Mouse (Mus musculus) granulocyte monocyte progenitor cell, adult 5-6 weeks (primary cell): ENCODE results near the gene Btnl2. TPM values are rescaled to one million over a fixed set of nuclear protein-coding genes. Genes with fewer than 3 reads are reported as not detected.
"Not testable (repeated sequence)": the region's sequence is repeated elsewhere in the genome, so short reads cannot be mapped to it uniquely, and the experiment has no call there.

ENCODE experiments used
- ATAC-seq: replicated peaks from 2 replicates; pipeline ENCODE4 v1.8.0; 2016; ENCODE audit warnings: mild to moderate bottlenecking, moderate TSS enrichment, inconsistent platforms; ENCODE audit not compliant: poor library complexity, severe bottlenecking
- total RNA-seq, 2 experiments: library from RNA; stranded (forward) in 1 of 2; stranded (reverse) in 1 of 2; fragments of 200-712, 200-1000 nt in 1 of 2; fragments of >200 nt in 1 of 2; fragmentation: Nextera tagmentation in 1 of 2; gene quantifications; 2 replicates each; pipeline ENCODE4 v1.2.3; 2014 to 2017

Gene Btnl2
- total RNA-seq (2014; fragmentation: Nextera tagmentation): not detected in 2 replicates
- total RNA-seq (2017): not detected in 2 replicates

DNA sequence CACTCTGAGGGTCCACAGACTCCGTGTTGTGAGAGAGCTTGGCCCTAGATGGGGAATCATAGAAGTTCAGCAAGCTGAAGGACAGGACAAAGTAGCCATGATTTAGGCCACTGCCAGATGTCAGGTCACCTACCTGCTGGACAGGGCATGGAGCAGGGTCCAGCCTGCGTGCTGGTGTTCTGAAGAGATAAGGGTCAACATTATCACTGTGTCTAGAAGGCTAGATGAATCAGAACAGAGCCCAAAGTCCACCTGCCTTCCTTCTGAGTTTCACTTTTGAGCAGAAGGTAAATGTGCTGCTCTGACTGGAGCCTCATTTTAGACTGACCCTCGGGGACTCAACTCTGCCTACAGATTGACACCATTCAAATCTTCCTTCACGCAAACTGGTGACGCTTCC is at the start of gene Btnl2:
TSS of gene Btnl2 (plus strand) at position 284 of the 400 bp plus-strand sequence.
- no peak for ATAC-seq

GRCm38 (mm10) chr17:34305380-34306030 is 49.1 kb upstream of the Btnl2 start, which contains the start of gene H2-Eb1:
H2-Eb1 (plus strand) TSS chr17:34305867.
- peak; percentile 90 for ATAC-seq

DNA sequence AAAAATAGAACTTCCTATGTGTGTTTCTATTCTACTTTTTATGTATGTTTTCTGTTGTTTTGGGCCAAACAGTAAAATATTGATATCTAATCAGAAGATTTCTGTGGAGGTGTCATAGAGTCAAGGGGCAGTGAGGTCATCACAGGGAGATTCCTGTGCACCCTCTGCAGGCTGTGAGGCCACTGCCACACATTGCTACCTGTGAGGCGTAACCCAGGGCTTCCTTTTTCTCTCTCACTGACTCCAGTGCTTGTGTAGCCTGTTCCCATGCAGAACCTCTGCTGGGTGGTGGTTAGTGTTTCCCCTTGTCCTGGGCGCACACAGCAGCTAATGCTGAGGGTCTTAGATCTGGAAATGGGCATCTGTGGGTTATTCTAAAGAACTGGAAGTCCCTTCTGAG is 48.2 kb upstream of the Btnl2 start:
- no peak for ATAC-seq

DNA sequence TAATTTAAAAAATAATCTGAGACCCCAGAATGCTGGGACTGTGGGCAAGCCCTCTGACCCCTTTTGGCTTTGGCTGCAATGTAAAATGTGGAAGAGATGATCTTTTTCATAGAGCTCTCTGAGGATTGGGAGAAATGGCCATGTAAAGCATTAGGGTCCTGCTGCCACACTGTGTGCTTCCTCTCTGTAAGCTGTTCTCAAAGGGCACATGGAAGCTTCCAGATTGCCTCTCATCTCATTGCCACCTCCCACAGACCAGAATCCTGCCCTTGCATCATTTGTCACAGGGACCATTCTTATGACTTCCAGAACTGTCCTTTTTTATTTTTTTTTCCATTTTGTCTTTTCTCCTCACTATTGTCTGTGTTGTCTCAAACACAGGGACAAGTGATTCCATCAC is 47.4 kb upstream of the Btnl2 start:
- ATAC-seq: no peak

- no peak for ATAC-seq
Measured at GRCm38 (mm10) chr17:34308161-34308560, 46.5 kb upstream of the Btnl2 start.

DNA sequence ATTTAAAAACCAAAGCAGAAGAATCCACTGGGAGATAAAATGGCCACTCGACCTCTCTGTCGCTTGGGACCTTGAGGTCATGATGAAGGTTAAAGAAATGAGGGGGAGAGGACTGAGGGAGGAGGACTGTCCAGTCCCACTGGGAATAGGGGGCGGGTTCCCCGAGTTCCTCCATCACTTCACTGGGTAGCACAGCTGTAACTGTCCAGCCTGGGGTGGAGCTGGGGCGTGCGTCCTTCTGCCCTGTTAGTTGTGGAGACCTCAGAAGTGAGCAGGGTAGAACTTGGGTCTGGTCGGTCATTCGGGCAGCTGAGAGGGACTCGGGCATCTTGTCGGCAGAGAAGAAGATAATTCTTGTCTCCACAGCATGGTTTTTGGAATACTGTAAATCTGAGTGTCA is 45.4 kb upstream of the Btnl2 start:
- no peak for ATAC-seq

DNA sequence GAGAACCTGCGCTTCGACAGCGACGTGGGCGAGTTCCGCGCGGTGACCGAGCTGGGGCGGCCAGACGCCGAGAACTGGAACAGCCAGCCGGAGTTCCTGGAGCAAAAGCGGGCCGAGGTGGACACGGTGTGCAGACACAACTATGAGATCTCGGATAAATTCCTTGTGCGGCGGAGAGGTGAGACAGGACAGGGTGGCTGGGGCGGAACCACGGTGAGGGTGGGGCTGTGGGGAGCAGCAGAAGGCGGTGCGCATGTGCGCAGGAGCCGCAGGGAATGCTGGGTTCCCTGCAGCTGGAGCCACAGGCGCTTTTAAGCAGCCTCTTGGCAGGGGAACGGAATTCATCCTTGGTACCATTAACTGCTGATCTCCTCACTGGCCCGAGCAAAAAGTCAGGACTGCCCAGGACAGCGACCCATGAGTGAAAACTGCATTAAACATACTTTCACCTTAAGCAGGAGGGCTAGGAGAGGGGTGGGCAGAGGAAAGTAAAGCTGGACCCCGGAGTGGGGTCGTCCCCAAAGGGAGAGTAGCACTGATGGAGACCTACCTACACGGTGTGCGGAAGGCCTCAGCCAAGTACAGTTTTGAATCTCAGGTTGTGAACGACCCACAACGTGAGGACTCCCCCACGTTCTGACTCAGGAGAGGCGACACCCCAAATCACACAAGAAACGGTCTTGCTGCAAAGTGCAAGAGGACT is 44.8 kb upstream of the Btnl2 start:
- 0 out of 2 replicates have a peak, but pooled peaks have one; percentile 20 for ATAC-seq

GRCm38 (mm10) chr17:34310526-34310925 is 44.1 kb upstream of the Btnl2 start:
- ATAC-seq: not testable (repeated sequence)

DNA sequence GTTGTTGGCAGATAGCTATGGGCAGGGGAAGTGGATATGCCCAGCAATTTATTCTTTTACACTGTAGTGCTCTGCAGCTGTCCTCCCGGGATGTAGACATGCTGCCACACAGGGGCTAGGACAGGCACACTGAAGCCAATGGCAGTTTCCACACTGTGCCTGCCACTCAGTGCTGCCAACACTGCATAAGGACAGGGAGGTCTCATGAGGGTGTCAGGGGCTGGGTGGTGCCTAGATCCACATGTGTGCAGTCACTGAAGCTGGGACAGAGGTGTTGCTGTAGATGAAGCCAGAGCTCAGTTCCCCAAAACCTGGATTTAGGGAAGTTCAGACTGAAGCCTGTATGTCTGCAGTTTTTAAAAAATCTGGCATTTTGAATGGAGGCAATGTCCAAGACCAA is 42.4 kb upstream of the Btnl2 start:
- peak; percentile 77 for ATAC-seq

DNA sequence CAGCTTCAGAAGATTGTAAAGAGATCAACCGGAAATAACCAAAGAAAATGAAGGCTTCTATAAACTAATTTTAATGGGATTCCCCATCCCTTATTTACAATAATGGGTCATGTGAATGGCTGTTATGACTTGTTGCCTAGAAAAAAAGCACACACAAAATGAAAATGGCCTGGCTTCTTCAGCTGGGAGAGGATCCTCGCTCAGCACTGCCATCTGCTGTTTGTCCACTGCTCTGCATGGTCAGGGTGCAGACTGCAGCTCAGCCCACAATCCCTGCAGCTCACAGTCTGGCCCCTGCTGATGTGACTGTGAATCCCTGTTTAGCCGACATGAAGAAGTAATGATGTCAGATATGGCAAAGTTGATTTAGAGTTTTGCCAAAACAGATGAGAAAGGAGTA is 41.2 kb upstream of the Btnl2 start:
- peak; percentile 81 for ATAC-seq

GRCm38 (mm10) chr17:34314286-34314685 is 40.3 kb upstream of the Btnl2 start:
- no peak for ATAC-seq

DNA sequence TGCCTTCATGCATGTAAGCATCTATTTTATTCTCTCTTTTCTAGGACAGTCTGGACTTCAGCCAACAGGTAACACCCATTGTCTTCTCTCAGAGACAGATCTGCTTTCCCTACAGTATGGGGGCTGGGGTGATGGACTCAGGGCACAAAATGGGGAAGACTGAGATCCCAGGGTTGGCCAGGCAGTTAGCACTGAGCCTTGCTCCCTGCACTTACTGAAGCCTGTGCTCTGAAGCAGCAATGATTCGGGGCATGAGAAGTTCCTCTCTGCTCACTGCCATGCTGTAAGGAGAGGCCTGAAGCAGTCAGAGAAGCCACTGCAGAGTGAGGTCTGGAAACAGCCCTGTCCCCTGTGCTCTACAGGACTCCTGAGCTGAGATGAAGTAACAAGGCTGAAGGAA is 39.1 kb upstream of the Btnl2 start:
- ATAC-seq: no peak

DNA sequence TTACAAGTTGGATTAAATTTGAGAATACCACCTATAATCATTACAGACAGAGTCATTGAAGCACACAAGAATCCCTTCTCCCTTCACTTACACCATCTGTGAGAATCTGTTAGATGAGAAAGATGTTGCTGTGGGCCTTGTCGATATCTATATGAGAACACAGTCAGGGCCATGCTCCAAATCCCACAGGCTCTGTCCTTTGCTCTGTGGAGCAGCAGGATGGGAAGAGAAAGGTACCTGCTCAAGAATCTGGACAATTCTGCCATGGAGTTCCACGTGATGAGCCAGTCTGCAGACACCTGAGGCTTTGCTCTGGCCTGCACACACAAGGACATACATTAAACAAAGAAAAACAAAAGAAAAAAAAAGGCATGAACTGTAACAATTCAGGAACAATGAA is 37.9 kb upstream of the Btnl2 start:
- ATAC-seq: no peak

DNA sequence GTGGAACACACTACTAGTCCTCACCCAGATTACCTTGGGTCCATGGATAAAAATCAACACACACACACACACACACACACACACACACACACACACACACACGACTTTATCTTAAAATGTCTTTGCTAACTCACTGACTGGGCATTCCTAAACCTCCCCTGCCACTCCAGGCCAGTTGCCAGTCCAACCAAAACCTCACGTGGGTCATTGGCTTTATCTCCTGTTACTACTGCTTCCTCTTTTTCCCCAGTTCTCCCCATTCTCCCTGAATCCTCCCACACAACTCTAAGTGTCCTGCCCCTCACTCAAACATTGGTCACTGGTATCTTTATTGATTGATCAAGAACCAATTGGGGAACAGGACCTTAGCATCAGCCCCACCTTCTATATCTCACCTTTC is 37.3 kb upstream of the Btnl2 start:
- ATAC-seq: peak; percentile 44; the same call in 1 of the 2 replicates

GRCm38 (mm10) chr17:34325436-34325835 is 29.2 kb upstream of the Btnl2 start, which contains the start of gene H2-Eb2:
H2-Eb2 (plus strand) TSS chr17:34325665.
- ATAC-seq: no peak

GRCm38 (mm10) chr17:34326373-34326772 is 28.2 kb upstream of the Btnl2 start:
- ATAC-seq: no peak

DNA sequence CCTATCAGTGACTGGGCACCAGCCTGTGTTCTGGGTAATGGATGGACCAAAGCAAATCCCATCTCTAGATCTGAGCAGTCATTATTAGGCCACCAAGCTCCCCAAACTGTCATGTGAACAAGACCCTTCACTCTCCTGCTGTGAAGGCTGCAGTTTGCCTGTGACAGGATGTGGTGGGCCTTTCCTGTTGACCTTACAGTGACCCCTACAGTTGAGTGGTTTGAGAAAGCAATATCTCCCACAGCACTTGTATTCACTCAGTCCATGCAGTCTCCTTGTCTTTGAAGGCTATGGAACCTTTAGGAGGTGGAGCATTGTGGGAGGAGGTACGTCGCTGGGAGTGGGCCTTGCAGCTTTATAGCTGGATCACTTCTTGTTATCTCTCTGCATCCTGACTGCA is 24.8 kb upstream of the Btnl2 start:
- ATAC-seq: peak; percentile 62

- ATAC-seq: no peak
Measured at GRCm38 (mm10) chr17:34331200-34331599, 23.4 kb upstream of the Btnl2 start.

GRCm38 (mm10) chr17:34340619-34341402 is 13.8 kb upstream of the Btnl2 start:
- peak; percentile 97 for ATAC-seq

DNA sequence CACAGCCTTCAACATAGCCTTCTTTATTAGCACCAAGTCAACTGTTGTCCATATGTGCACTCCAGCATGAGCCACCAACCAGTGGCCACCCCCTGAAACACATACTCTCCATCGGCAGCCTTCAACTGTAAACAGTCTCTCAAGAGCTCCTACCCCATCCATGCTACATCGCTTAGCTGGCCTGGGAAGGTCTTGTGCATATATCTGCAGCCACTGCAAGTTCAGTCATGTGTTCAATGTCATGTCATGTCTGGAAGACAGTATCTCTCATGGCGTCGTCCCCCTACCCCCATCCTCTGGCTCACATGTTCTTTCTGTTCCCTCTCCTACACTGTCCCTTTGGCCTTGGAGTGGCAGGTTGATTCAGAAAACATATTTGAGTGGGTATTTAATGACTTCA is 9.7 kb upstream of the Btnl2 start:
- ATAC-seq: no peak

- ATAC-seq: no peak
Measured at GRCm38 (mm10) chr17:34345486-34345885, 9.1 kb upstream of the Btnl2 start.
